Mouse (Mus musculus) CH12.LX (cell line): ENCODE measurements around the gene Adam10.

Experiments used
- CHD2 ChIP-seq: IDR thresholded peaks from 2 replicates; pipeline ENCODE4 v1.6.1; 2011; ENCODE audit warnings: low read length, improper control_type of control experiment
- CTCF ChIP-seq, 2 experiments: IDR thresholded peaks in 1 of 2; conservative IDR thresholded peaks in 1 of 2; 2 replicates each; pipeline ENCODE4 v1.5.1; 2011 to 2012; ENCODE audit warnings: low read depth in 2 of 2, low read length in 2 of 2, improper control_type of control experiment in 1 of 2, inconsistent platforms in 1 of 2, mild to moderate bottlenecking in 1 of 2, moderate library complexity in 1 of 2
- E2F4 ChIP-seq: IDR thresholded peaks from 2 replicates; pipeline ENCODE4 v1.6.1; 2011; ENCODE audit warnings: low read depth, low read length, improper control_type of control experiment; ENCODE audit not compliant: insufficient replicate concordance
- POLR2A ChIP-seq: IDR thresholded peaks from 2 replicates; pipeline ENCODE4 v1.6.1; 2011; ENCODE audit warnings: low read depth, mild to moderate bottlenecking, improper control_type of control experiment, low read length
- POLR2AphosphoS2 ChIP-seq: IDR thresholded peaks from 2 replicates; pipeline ENCODE4 v1.6.1; 2011; ENCODE audit warnings: low read depth, low read length, improper control_type of control experiment
- UBTF ChIP-seq: IDR thresholded peaks from 2 replicates; pipeline ENCODE4 v1.6.1; 2012; ENCODE audit warnings: low read depth, mild to moderate bottlenecking, inconsistent platforms, low read length, improper control_type of control experiment, moderate library complexity
- ZNF384 ChIP-seq: IDR thresholded peaks from 2 replicates; pipeline ENCODE4 v1.6.1; 2012; ENCODE audit warnings: low read depth, low read length, improper control_type of control experiment, inconsistent platforms

DNA sequence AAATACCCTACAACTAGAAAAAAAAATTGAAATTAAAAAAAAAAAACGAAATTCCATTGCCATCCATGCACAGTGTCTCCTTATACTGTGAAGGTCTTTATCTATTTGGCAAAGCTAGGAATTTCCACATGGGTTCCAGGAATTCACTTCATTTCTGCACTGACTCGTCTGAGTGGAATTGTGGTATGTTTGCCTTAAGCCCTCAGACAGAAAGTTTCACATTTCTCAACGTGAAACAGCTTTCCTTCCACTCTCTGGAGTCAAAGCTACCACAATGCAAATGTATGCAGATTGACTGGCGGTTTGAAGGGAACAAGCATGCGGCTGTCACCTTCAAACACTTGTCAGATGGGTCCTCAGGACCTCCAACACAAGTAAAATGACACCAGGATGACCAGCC is 47.1 kb upstream of the Adam10 start:
- TF ChIP-seq POLR2A (no peak), POLR2AphosphoS2 (no peak), UBTF (no peak), CHD2 (no peak), CTCF (conservative IDR thresholded peaks at IDR 0.05 in 1 of 2, IDR thresholded peaks at IDR 0.05 in 1 of 2; ENCODE audit: low read depth in 2 of 2, low read length in 2 of 2) (no peak), ZNF384 (peak; percentile 64), E2F4 (no peak)
